Mouse (Mus musculus): ENCODE data around the gene Zdhhc14. TPM values are rescaled to one million over a fixed set of nuclear protein-coding genes. Genes with fewer than 3 reads are reported as not detected.

The Zdhhc14 gene
- polyA plus RNA-seq, 1 experiment from 2014 or later: 2.0 TPM

DNA sequence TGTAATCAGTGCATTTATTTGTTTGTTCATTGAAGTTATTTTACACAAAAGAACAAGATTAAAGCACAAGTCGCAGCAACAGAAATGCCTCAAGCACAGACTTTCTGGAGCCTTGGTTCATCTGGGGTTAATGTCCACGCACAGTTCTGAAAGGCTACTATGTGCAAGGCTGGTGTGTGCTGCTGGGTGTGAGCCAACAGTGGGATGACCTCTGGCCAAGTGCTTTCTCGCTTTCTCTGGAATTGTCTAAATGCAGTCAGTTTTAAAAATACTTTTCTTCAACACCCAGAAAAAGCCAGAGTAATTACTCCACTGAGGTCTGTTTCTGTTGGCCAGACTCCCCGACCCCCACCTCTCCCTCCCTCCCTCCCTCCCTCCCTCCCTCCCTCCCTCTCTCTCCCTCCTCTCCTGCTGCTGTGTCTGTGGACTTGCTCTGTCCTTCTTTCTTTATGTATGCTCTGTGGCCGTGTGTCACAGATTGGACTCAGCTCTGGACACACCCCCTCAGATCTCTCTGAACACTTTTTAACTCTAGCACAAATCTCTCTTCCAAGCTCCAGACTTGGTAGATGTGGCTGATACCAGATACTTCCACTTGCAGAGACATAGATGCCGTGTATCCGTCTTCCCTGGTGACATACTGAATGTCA is 206.2 kb downstream of the Zdhhc14 start:
- H3K4me2 ChIP-seq: no peak overlapping the region
- no peak for DNase-seq (ENCODE audit: low spot score, missing footprints)
- H3K27me3 ChIP-seq (ENCODE audit: control insufficient read depth, insufficient read depth, low read length): no peaks in the 10 kb centered on the region
- no peaks in the 10 kb centered on the region for H3K9me3 ChIP-seq (ENCODE audit: control insufficient read depth, low read length)
- H3K27ac ChIP-seq (ENCODE audit: low read depth, low read length): no peak overlapping the region
- ATAC-seq (ENCODE audit: low FRiP score): no peak
- no peak overlapping the region for H3K4me3 ChIP-seq (ENCODE audit: low read depth, low read length)
- no peaks in the 10 kb centered on the region for H3K36me3 ChIP-seq (ENCODE audit: control insufficient read depth, insufficient read depth, low read length)
- WGBS: 68% methylated on average over 7 of the region's 7 CpGs
- no peak overlapping the region for H3K9ac ChIP-seq (ENCODE audit: low read length)
- H3K4me1 ChIP-seq (ENCODE audit: control insufficient read depth, insufficient read depth, low read length): no peaks in the 10 kb centered on the region

GRCm38 (mm10) chr17:5710320-5711104 is 218.2 kb downstream of the Zdhhc14 start:
- 0 out of 2 replicates have a peak, but pooled peaks cover 3% of the 10 kb centered on the region for H3K4me1 ChIP-seq (ENCODE audit: control insufficient read depth, insufficient read depth, low read length)
- ATAC-seq (ENCODE audit: low FRiP score): peak; percentile 35; the same call in 1 of the 2 replicates
- H3K4me2 ChIP-seq: no peak overlapping the region
- no peak overlapping the region for H3K27ac ChIP-seq (ENCODE audit: low read depth, low read length)
- H3K36me3 ChIP-seq (ENCODE audit: control insufficient read depth, insufficient read depth, low read length): no peaks in the 10 kb centered on the region
- H3K27me3 ChIP-seq (ENCODE audit: control insufficient read depth, insufficient read depth, low read length): no peaks in the 10 kb centered on the region
- H3K9me3 ChIP-seq (ENCODE audit: control insufficient read depth, low read length): no peaks in the 10 kb centered on the region
- H3K9ac ChIP-seq (ENCODE audit: low read length): no peak overlapping the region
- DNase-seq (ENCODE audit: low spot score, missing footprints): no peak
- 68% methylated on average over 7 of the region's 7 CpGs for WGBS
- no peak overlapping the region for H3K4me3 ChIP-seq (ENCODE audit: low read depth, low read length)

DNA sequence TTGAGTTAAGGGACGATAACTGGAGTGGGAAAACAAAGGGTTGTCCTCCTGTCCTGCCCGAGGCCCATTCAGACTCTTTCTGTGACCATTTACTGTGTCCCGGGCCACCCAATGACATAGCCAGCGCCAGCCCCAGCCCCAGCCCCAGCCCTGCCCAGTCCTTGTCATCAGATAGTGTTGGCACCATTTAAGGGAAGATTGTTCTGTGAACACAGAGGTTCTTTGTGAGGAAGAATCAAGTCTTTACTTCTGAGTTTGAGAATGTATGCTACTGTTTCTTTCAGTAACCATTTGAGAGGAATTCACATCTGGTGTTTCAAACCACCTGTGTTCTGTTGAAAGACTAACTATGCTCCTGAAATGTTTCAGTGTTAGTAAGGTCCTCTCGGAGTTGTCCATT is 219.5 kb downstream of the Zdhhc14 start:
- H3K36me3 ChIP-seq (ENCODE audit: control insufficient read depth, insufficient read depth, low read length): no peaks in the 10 kb centered on the region
- ATAC-seq (ENCODE audit: low FRiP score): no peak
- H3K4me3 ChIP-seq (ENCODE audit: low read depth, low read length): no peak overlapping the region
- H3K27me3 ChIP-seq (ENCODE audit: control insufficient read depth, insufficient read depth, low read length): no peaks in the 10 kb centered on the region
- no peak overlapping the region for H3K4me2 ChIP-seq
- no peaks in the 10 kb centered on the region for H3K9me3 ChIP-seq (ENCODE audit: control insufficient read depth, low read length)
- H3K9ac ChIP-seq (ENCODE audit: low read length): no peak overlapping the region
- H3K27ac ChIP-seq (ENCODE audit: low read depth, low read length): no peak overlapping the region
- WGBS: 91% methylated on average over 5 of the region's 5 CpGs
- H3K4me1 ChIP-seq (ENCODE audit: control insufficient read depth, insufficient read depth, low read length): 0 out of 2 replicates have a peak, but pooled peaks cover 3% of the 10 kb centered on the region
- no peak for DNase-seq (ENCODE audit: low spot score, missing footprints)

- DNase-seq (ENCODE audit: low spot score, missing footprints): no peak
- WGBS: 37% methylated on average over 3 of the region's 3 CpGs
- no peak for ATAC-seq (ENCODE audit: low FRiP score)
- no peak overlapping the region for H3K9ac ChIP-seq (ENCODE audit: low read length)
- H3K4me1 ChIP-seq (ENCODE audit: control insufficient read depth, insufficient read depth, low read length): 0 out of 2 replicates have a peak, but pooled peaks cover 3% of the 10 kb centered on the region
- no peaks in the 10 kb centered on the region for H3K27me3 ChIP-seq (ENCODE audit: control insufficient read depth, insufficient read depth, low read length)
- no peak overlapping the region for H3K4me3 ChIP-seq (ENCODE audit: low read depth, low read length)
- H3K9me3 ChIP-seq (ENCODE audit: control insufficient read depth, low read length): no peaks in the 10 kb centered on the region
- no peak overlapping the region for H3K27ac ChIP-seq (ENCODE audit: low read depth, low read length)
- H3K4me2 ChIP-seq: no peak overlapping the region
- H3K36me3 ChIP-seq (ENCODE audit: control insufficient read depth, insufficient read depth, low read length): no peaks in the 10 kb centered on the region
These were observed 220.8 kb downstream of the Zdhhc14 start for GRCm38 (mm10) chr17:5713141-5713540.

DNA sequence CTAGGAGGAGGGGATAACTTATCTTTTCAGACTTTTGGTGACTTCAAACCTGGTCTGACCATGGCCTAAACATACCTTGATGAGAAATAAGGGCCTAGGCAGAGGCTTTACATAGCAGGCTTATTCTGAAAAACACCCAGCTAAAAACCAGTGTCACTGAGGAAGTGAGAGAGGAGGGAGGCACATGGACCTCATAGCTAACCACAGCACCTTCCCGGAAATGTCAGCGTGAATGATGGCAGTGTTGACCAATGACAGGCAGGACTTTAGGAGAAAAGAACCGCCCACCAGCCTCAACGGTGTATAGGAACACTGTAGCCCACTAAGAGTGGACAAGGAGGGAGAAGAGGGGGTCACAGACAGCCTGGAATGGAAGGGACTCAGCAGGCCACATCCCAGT is 224.6 kb downstream of the Zdhhc14 start:
- H3K4me1 ChIP-seq (ENCODE audit: control insufficient read depth, insufficient read depth, low read length): peaks cover 3% of the 10 kb centered on the region; the same call in 1 of the 2 replicates
- DNase-seq (ENCODE audit: low spot score, missing footprints) (no peak), ATAC-seq (ENCODE audit: low FRiP score) (no peak)
- H3K9ac ChIP-seq (ENCODE audit: low read length): no peak overlapping the region
- H3K27ac ChIP-seq (ENCODE audit: low read depth, low read length): no peak overlapping the region
- no peaks in the 10 kb centered on the region for H3K36me3 ChIP-seq (ENCODE audit: control insufficient read depth, insufficient read depth, low read length)
- WGBS: 79% methylated on average over 4 of the region's 4 CpGs
- no peaks in the 10 kb centered on the region for H3K27me3 ChIP-seq (ENCODE audit: control insufficient read depth, insufficient read depth, low read length)
- no peak overlapping the region for H3K4me3 ChIP-seq (ENCODE audit: low read depth, low read length)
- no peaks in the 10 kb centered on the region for H3K9me3 ChIP-seq (ENCODE audit: control insufficient read depth, low read length)
- H3K4me2 ChIP-seq: no peak overlapping the region

- no peak overlapping the region for H3K9ac ChIP-seq (ENCODE audit: low read length)
- 55% methylated on average over 7 of the region's 7 CpGs for WGBS
- H3K27ac ChIP-seq (ENCODE audit: low read depth, low read length): no peak overlapping the region
- no peaks in the 10 kb centered on the region for H3K36me3 ChIP-seq (ENCODE audit: control insufficient read depth, insufficient read depth, low read length)
- H3K4me3 ChIP-seq (ENCODE audit: low read depth, low read length): no peak overlapping the region
- no peaks in the 10 kb centered on the region for H3K9me3 ChIP-seq (ENCODE audit: control insufficient read depth, low read length)
- no peaks in the 10 kb centered on the region; the same call in 1 of the 2 replicates for H3K4me1 ChIP-seq (ENCODE audit: control insufficient read depth, insufficient read depth, low read length)
- H3K27me3 ChIP-seq (ENCODE audit: control insufficient read depth, insufficient read depth, low read length): no peaks in the 10 kb centered on the region
- no peak overlapping the region for H3K4me2 ChIP-seq
- DNase-seq (ENCODE audit: low spot score, missing footprints) (no peak), ATAC-seq (ENCODE audit: low FRiP score) (no peak)
These were observed 226.5 kb downstream of the Zdhhc14 start for GRCm38 (mm10) chr17:5718768-5719387.

DNA sequence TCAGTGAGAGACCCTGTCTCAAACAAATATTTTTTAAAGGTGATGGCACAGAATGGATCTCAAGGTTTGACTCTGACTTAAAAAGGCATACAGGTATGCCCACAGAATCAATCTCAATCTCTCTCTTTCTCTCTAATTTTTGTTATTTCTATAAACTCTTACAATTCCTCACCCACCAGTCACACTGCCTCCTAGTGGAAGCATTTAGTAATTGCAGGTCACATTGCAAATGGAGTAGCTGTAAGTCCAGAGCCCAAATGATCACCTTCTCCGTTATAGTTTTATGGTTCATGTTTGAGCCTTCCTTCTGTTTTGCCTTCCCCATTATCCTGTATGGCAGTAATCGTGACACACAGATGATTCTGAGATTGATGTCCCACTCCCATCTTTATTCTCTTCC is 230.4 kb downstream of the Zdhhc14 start:
- DNase-seq (ENCODE audit: low spot score, missing footprints): no peak
- ATAC-seq (ENCODE audit: low FRiP score): no peak
- H3K4me2 ChIP-seq: no peak overlapping the region
- no peak overlapping the region for H3K27ac ChIP-seq (ENCODE audit: low read depth, low read length)
- no peaks in the 10 kb centered on the region; the same call in 1 of the 2 replicates for H3K4me1 ChIP-seq (ENCODE audit: control insufficient read depth, insufficient read depth, low read length)
- 84% methylated on average over 2 of the region's 2 CpGs for WGBS
- H3K4me3 ChIP-seq (ENCODE audit: low read depth, low read length): no peak overlapping the region
- H3K9ac ChIP-seq (ENCODE audit: low read length): no peak overlapping the region
- H3K9me3 ChIP-seq (ENCODE audit: control insufficient read depth, low read length): no peaks in the 10 kb centered on the region
- no peaks in the 10 kb centered on the region for H3K36me3 ChIP-seq (ENCODE audit: control insufficient read depth, insufficient read depth, low read length)
- H3K27me3 ChIP-seq (ENCODE audit: control insufficient read depth, insufficient read depth, low read length): no peaks in the 10 kb centered on the region

GRCm38 (mm10) chr17:5723601-5724189 is 231.3 kb downstream of the Zdhhc14 start:
- DNase-seq (ENCODE audit: low spot score, missing footprints) (no peak), ATAC-seq (ENCODE audit: low FRiP score) (no peak)
- H3K27ac ChIP-seq (ENCODE audit: low read depth, low read length): no peak overlapping the region
- no peaks in the 10 kb centered on the region; the same call in 1 of the 2 replicates for H3K4me1 ChIP-seq (ENCODE audit: control insufficient read depth, insufficient read depth, low read length)
- H3K4me2 ChIP-seq: no peak overlapping the region
- H3K4me3 ChIP-seq (ENCODE audit: low read depth, low read length): no peak overlapping the region
- no peak overlapping the region for H3K9ac ChIP-seq (ENCODE audit: low read length)
- no peaks in the 10 kb centered on the region for H3K9me3 ChIP-seq (ENCODE audit: control insufficient read depth, low read length)
- no peaks in the 10 kb centered on the region for H3K27me3 ChIP-seq (ENCODE audit: control insufficient read depth, insufficient read depth, low read length)
- no peaks in the 10 kb centered on the region for H3K36me3 ChIP-seq (ENCODE audit: control insufficient read depth, insufficient read depth, low read length)
- WGBS: 76% methylated on average over 10 of the region's 10 CpGs
